Mouse (Mus musculus) cerebellum, adult 2 months (tissue): ENCODE results near the gene Unkl. TPM values are rescaled to one million over a fixed set of nuclear protein-coding genes. Genes with fewer than 3 reads are reported as not detected.

Experiments
- DNase-seq, 2 experiments: peaks; one replicate each; pipeline ENCODE4 v3.0.0; 2021
- H3K27ac ChIP-seq: fragments of 200-500 bp; 2 replicates; pipeline ENCODE4 v1.5.1; 2012; ENCODE audit warnings: low read length, control low read depth, inconsistent platforms; ENCODE audit not compliant: insufficient read depth
- H3K27me3 ChIP-seq: fragments of 200-500 bp; 2 replicates; pipeline ENCODE4 v1.6.1; 2012; ENCODE audit warnings: inconsistent platforms, mild to moderate bottlenecking, low read length, moderate library complexity; ENCODE audit not compliant: control insufficient read depth, insufficient read depth
- H3K4me1 ChIP-seq: fragments of 200-500 bp; 2 replicates; pipeline ENCODE4 v1.6.1; 2011; ENCODE audit warnings: low read length; ENCODE audit not compliant: control insufficient read depth, insufficient read depth
- H3K4me3 ChIP-seq: fragments of 200-500 bp; replicated peaks from 2 replicates; pipeline ENCODE3; 2011; ENCODE audit warnings: mild to moderate bottlenecking, low read depth, low read length, control low read depth; ENCODE audit not compliant: insufficient read depth
- CTCF ChIP-seq: fragments of 200-500 bp; IDR thresholded peaks from 2 replicates; pipeline ENCODE4 v1.5.1; 2011; ENCODE audit warnings: low read depth, mild to moderate bottlenecking, control low read depth, low read length, moderate library complexity, borderline replicate concordance; ENCODE audit not compliant: insufficient read depth
- POLR2A ChIP-seq: fragments of 200-500 bp; IDR thresholded peaks from 2 replicates; pipeline ENCODE4 v1.6.1; 2011; ENCODE audit warnings: low read length, control low read depth, borderline replicate concordance; ENCODE audit not compliant: insufficient read depth
- WGBS: fragments of 180-500 bp; shearing (Covaris S2); methylation state at CpG from one replicate; pipeline ENCODE4 v1.1.7; 2018; 5-methylcytosine and 5-hydroxymethylcytosine counted together
- polyA plus RNA-seq: library from polyadenylated mRNA; depleted of rRNA; stranded (reverse); fragments of >200 nt; gene quantifications from 2 replicates; pipeline ENCODE4 v1.2.3, GENCODE M21; 2012; rRNA removed

The Unkl gene
- polyA plus RNA-seq, 1 experiment, result 56.2 TPM

DNA sequence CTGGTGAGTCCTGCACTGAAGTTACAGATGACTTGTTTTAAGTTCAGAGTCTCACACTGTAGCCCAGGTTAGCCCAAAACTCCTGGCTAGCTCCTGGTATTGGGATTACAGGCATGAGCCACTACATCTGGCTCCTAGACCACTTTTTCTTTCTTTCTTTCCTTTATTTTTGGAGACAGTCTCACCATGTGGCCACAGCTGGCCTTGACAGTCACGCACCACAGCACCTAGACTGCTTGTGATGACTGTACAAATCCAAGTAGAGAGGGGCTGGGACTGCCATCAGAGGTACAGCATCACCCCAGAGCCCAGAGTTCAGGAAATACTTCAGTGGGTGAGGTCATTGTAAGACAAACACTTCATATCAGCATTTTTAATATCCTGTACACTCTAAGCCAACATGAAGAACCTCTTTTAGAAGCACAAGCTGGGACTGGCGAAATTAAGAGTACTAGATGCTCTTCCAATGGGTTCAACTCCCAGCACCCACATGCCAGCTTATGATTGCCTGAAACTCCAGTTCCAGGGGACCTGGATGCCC, 82.7 kb downstream of the Unkl start:
- Histone ChIP-seq H3K4me3 (no peak overlapping the region), H3K4me1 (peaks cover 11% of the 10 kb centered on the region; the same call in 1 of the 2 replicates), H3K27ac (no peak overlapping the region), H3K27me3 (no peaks in the 10 kb centered on the region)
- DNase-seq, result no peak
- 61% methylated on average over 2 of the region's 2 CpGs for WGBS
- no peak for TF ChIP-seq CTCF
- TF ChIP-seq POLR2A, result no peak

DNA sequence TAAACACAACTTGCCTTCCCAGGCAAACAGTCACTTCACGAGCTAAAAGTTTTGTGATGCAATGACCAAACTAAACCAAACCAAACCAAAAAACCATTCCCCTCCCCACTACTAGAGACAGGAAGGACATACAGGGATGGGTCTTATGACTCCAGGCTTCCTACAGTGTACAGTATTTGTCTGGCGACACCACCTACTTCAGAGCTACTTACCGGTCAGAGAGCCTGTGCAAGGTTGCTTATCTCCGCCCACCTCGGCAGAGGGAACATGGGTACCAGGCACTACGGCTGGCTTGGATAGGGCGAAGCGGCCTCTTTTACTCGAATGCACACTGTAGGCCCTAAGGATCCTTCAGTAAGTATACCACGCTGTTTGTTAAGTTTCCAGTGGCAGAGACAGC, 84.1 kb downstream of the Unkl start:
- TF ChIP-seq POLR2A, result no peak
- no peak for TF ChIP-seq CTCF
- H3K27me3 ChIP-seq, result no peaks in the 10 kb centered on the region
- 2% methylated on average over 10 of the region's 10 CpGs for WGBS
- H3K4me1 ChIP-seq, result peaks cover 11% of the 10 kb centered on the region; the same call in 1 of the 2 replicates
- DNase-seq, result no peak
- H3K27ac ChIP-seq, result no peak overlapping the region
- H3K4me3 ChIP-seq, result peak overlapping the region; percentile 63

DNA sequence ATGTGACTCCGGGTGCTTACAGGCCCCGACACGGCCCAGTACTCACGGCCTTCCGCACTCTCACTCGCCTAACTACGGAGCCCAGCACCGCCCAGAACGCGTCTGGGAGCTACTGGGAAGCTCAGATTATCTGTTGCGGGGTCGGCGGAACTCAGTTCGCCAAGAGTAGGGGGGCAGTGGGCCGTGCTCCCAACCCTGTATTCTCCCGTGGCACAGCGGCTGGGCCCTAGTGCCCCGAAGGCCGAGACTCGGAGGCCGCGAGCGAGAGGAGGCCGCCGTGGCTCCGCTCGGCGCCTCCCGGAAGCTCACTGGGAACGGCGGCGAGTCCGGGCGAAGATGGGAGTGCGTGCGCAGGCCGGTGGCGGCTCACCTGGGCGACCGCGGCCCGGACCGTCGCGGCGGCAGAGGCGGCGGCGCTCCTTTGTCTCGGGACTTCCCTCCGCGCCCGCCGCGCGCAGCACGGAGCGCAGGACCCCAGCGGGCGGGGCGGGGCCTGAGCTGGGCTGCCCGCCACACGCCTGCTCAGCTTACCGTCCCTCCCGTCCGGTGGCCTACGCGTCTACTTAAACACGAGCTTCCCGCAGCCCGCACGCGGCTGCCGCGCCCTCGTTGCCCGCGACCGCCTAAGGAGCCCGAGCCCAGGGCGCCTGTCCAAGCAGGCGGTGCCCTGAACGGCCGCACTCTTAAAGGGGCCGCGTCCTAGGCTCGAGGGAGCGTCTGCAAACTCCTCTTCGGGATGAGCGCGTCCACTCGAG, 84.9 kb downstream of the Unkl start:
- peak overlapping the region; percentile 63 for H3K4me3 ChIP-seq
- peak overlapping the region; percentile 94 for H3K27ac ChIP-seq
- WGBS, result 1% methylated on average over 92 of the region's 92 CpGs
- H3K27me3 ChIP-seq, result no peaks in the 10 kb centered on the region
- peak; percentile 51; the same call in 1 of the 2 replicates for TF ChIP-seq POLR2A
- TF ChIP-seq CTCF, result no peak
- peaks cover 11% of the 10 kb centered on the region; the same call in 1 of the 2 replicates for H3K4me1 ChIP-seq
- peak in 1 of 2 experiments; percentile 97 for DNase-seq

DNA sequence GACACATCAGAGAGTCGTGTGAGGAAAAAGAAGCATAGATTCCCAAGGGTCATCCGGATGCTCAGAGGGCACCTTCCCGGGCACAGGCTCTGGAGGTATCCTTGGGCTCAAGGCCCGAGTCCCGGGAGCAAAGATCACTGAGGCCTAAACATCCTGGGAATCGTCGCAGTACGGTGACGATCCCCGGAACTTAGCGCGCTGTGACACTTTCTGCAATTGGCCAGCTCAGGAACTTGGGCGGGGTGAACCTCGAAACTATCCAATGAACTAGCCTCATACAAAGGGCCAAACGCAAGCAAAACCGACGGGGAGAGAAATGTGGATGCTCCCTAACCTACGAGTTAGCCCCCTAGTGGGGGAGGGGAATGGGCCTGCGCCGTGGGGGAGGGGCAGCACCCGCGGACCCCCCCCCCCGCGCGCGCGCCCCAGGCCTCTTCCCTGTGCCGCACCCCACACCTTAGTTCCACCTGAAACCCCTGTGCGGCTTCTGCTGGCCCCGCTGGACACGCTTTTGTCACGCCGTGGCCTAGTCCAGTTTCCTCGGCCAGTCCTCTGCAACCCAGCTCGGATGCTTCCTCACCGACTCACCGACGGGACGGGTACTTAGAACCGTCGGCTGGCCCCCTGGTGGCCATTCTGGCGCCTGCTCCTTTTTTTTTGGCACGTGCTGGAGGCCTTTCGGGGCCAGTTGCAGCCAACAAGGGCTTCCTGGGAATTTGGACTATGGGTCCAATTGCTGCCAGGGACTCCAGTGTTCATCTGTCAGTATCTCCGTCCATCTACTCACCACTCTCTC, 85.7 kb downstream of the Unkl start:
- TF ChIP-seq CTCF (peak; percentile 33; the same call in 1 of the 2 replicates), POLR2A (0 out of 2 replicates have a peak, but pooled peaks have one; percentile 5)

DNA sequence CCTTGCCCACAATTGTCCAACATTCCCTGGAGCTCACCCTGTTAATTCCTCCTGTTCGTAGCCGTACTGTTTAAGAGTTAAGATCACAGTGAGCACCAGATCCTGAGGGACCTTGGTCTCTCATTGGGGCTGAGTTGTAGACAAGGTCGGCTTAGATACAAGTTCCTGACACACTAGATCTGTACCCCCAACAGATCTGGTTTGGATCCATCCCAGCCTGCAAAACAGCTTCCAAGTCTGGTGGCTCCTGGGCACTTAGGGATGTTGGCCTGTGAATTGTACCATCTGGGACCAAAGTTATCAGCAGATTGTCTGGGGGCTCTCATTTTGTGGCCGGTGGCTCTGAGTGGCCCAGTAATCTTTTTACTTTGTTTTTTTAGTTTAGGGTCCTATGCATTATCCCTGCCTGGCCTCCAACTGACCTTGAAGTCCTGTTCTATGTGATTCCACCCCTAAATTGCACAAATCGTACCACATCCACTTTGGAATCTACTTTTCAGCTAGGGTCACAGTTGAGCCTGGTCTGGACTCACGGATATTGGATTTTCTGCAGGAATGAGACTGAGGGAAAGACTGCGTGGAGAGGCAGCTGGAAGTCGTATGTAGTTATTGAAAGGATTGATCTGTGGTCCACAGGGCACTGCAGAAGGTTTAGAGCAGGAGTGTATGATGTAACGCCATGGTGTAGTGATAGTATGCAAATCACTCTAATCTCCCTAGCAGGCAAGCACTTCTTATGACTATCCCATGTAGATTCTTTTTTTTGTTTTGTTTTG, 86.6 kb downstream of the Unkl start, which contains the start of gene Ube2i:
Ube2i (minus strand) TSS at position 52 of the 776 bp plus-strand sequence.
- Histone ChIP-seq H3K27me3 (no peaks in the 10 kb centered on the region), H3K4me1 (peaks cover 7% of the 10 kb centered on the region; the same call in 1 of the 2 replicates), H3K4me3 (peak within 1 kb of the TSS; percentile 63), H3K27ac (peak within 1 kb of the TSS; percentile 94)
- WGBS, result 28% methylated on average over 9 of the region's 9 CpGs
- TF ChIP-seq CTCF (no peak), POLR2A (no peak)
- DNase-seq, result no peak

More for the DNA sequence above, 85.7 kb downstream of the Unkl start:
- 1% methylated on average over 45 of the region's 45 CpGs for WGBS
- Histone ChIP-seq H3K27ac (peak overlapping the region; percentile 94), H3K27me3 (no peaks in the 10 kb centered on the region), H3K4me3 (peak overlapping the region; percentile 63), H3K4me1 (peaks cover 11% of the 10 kb centered on the region; the same call in 1 of the 2 replicates)
- DNase-seq, result peak; percentile 96 to 99

DNA sequence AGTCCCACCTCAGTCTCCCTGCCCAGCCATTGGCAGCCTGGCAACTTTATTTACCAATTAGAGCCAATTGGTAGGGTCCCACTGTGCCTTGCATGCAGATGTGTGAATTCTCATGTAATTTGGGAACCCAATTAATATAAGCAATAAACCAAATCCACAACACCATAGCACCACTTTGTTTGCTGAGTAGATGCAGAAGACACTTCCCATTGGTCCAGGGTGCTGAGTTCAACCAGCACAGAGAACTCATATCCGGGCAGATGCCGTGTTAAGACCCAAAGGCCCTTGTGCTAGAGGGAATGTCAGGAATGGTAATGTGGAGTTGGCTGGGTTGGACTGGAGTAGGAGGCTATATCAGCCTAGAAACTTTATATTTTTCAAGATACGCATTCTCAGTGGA, 87.6 kb downstream of the Unkl start:
- Histone ChIP-seq H3K27me3 (no peaks in the 10 kb centered on the region), H3K27ac (no peak overlapping the region), H3K4me3 (no peak overlapping the region), H3K4me1 (peaks cover 3% of the 10 kb centered on the region; the same call in 1 of the 2 replicates)
- TF ChIP-seq POLR2A (no peak), CTCF (no peak)
- DNase-seq, result no peak
- WGBS, result 94% methylated on average over 3 of the region's 3 CpGs

DNA sequence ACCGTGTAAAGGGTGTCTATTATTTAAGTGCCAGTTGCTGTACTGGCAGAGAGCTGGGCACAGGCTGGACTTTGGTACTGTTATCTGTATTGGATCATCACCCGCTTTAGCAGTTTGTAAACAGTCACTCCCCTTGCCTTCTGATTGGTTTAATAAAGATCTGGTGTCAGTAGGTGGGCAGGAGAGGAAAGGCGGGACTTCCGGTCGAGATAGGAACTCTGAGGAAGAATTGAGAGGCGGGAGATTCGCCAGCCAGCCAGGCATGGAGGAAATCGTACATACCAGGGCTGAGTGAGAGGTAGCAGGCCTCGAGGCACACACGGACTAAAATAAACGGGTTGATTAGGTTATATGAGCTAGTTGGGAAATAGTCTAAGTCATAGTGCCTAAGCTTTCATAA, 93.9 kb downstream of the Unkl start:
- Histone ChIP-seq H3K4me1 (0 out of 2 replicates have a peak, but pooled peaks cover 3% of the 10 kb centered on the region), H3K27ac (no peak overlapping the region), H3K4me3 (no peak overlapping the region), H3K27me3 (no peaks in the 10 kb centered on the region)
- no peak for DNase-seq
- no peak for TF ChIP-seq POLR2A
- no peak for TF ChIP-seq CTCF
- 42% methylated on average over 11 of the region's 11 CpGs for WGBS

Other genes starting within 250 kb of the Unkl start
- 10.6 and 12.3 TPM in 2 replicates for gene Jpt2, start 227.7 kb upstream of the Unkl start, polyA plus RNA-seq
- gene Cramp1l, start 172.6 kb upstream of the Unkl start, polyA plus RNA-seq, result 19.8 and 21.3 TPM in 2 replicates
- gene Ift140, start 172.3 kb upstream of the Unkl start, polyA plus RNA-seq, result 18.0 and 19.2 TPM in 2 replicates
- gene Tmem204, start 104.8 kb upstream of the Unkl start, polyA plus RNA-seq, result 20.4 and 22.8 TPM in 2 replicates
- 39.5 and 43.7 TPM in 2 replicates for gene Telo2, start 72.4 kb upstream of the Unkl start, polyA plus RNA-seq
- 0.11 TPM in 1 of 2 replicates, not detected in the other for gene Ptx4, start 67.6 kb upstream of the Unkl start, polyA plus RNA-seq
- gene Clcn7, start 55.0 kb upstream of the Unkl start, polyA plus RNA-seq, result 50.3 and 52.7 TPM in 2 replicates
- gene Ccdc154, start 25.9 kb upstream of the Unkl start, polyA plus RNA-seq, result 0.06 and 0.10 TPM in 2 replicates
- gene Gm38655, start 12.9 kb upstream of the Unkl start, polyA plus RNA-seq, result not detected in 2 replicates
- gene BC003965, start 3.8 kb upstream of the Unkl start, polyA plus RNA-seq, result 23.4 and 25.2 TPM in 2 replicates
- 131 and 146 TPM in 2 replicates for gene Gnptg, start 51.7 kb downstream of the Unkl start, polyA plus RNA-seq
- gene Tsr3, start 51.8 kb downstream of the Unkl start, polyA plus RNA-seq, result 40.4 and 42.4 TPM in 2 replicates
- 24.4 and 26.5 TPM in 2 replicates for gene Baiap3, start 68.0 kb downstream of the Unkl start, polyA plus RNA-seq
- 253 and 255 TPM in 2 replicates for gene Ube2i, start 86.2 kb downstream of the Unkl start, polyA plus RNA-seq
- gene Prss34, start 110.0 kb downstream of the Unkl start, polyA plus RNA-seq, result not detected in 2 replicates
- gene Prss28, start 120.2 kb downstream of the Unkl start, polyA plus RNA-seq, result not detected in 2 replicates
- gene Prss29, start 130.3 kb downstream of the Unkl start, polyA plus RNA-seq, result not detected in 2 replicates
- gene Tpsab1, start 157.2 kb downstream of the Unkl start, polyA plus RNA-seq, result not detected in 2 replicates
- 0.16 TPM in 1 of 2 replicates, not detected in the other for gene Tpsb2, start 177.9 kb downstream of the Unkl start, polyA plus RNA-seq
- gene Tpsg1, start 180.9 kb downstream of the Unkl start, polyA plus RNA-seq, result not detected in 2 replicates
- 10.8 and 12.4 TPM in 2 replicates for gene Cacna1h, start 245.4 kb downstream of the Unkl start, polyA plus RNA-seq